Mouse (Mus musculus): ENCODE data around the gene Arl9. TPM values are rescaled to one million over a fixed set of nuclear protein-coding genes. Genes with fewer than 3 reads are reported as not detected.
A peak's percentile ranks its signal among the peaks of the same experiment; 100 is the strongest.
"Not testable (repeated sequence)": the region's sequence is repeated elsewhere in the genome, so short reads cannot be mapped to it uniquely, and the experiment has no call there.

Arl9 gene
- polyA plus RNA-seq, 1 experiment from 2014 or later, result 0.47 TPM

GRCm38 (mm10) chr5:76998416-76998815 is 5.4 kb upstream of the Arl9 start:
- 70% methylated on average over 5 of the region's 5 CpGs for WGBS
- DNase-seq (ENCODE audit: low spot score), result no peak
- Histone ChIP-seq H3K9ac (ENCODE audit: low read depth, low read length) (no peak overlapping the region), H3K27ac (ENCODE audit: low read depth, low read length) (no peak overlapping the region), H3K9me3 (ENCODE audit: control insufficient read depth, low read length) (no peaks in the 10 kb centered on the region; the same call in 1 of the 2 replicates), H3K4me2 (no peak overlapping the region), H3K4me3 (ENCODE audit: low read depth, low read length) (no peak overlapping the region), H3K4me1 (replicated peaks; ENCODE audit: control insufficient read depth, insufficient read depth, low read length) (no peaks in the 10 kb centered on the region), H3K36me3 (ENCODE audit: control insufficient read depth, insufficient read depth, low read length) (peaks cover 42% of the 10 kb centered on the region), H3K27me3 (replicated peaks; ENCODE audit: control insufficient read depth, insufficient read depth, low read length) (no peaks in the 10 kb centered on the region)
- ATAC-seq (replicated peaks; ENCODE audit: low FRiP score), result no peak

DNA sequence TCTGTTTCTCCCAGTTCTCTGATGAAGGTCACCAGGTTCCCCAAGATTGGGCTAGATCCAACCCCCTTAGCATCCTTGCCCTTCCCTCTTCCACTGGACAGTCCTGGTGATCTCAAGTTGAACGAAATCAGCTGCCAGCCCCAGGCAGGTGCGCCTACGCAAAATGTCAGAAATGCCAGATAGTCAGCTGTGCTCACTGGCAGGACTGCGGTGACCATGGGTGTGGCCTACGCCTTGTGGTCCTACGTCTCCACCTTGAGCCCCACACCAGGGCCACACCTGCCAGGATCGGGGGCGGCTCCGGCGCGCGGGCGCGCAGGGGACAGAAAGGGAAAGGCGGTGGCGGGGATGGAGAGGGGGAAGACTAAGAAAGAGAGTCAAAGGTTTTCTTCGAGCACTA is 2.7 kb upstream of the Arl9 start:
- ATAC-seq (replicated peaks; ENCODE audit: low FRiP score), result no peak
- Histone ChIP-seq H3K36me3 (ENCODE audit: control insufficient read depth, insufficient read depth, low read length) (peaks cover 29% of the 10 kb centered on the region), H3K9me3 (ENCODE audit: control insufficient read depth, low read length) (no peaks in the 10 kb centered on the region; the same call in 1 of the 2 replicates), H3K27ac (ENCODE audit: low read depth, low read length) (no peak overlapping the region), H3K4me3 (ENCODE audit: low read depth, low read length) (no peak overlapping the region), H3K27me3 (replicated peaks; ENCODE audit: control insufficient read depth, insufficient read depth, low read length) (no peaks in the 10 kb centered on the region), H3K4me1 (replicated peaks; ENCODE audit: control insufficient read depth, insufficient read depth, low read length) (no peaks in the 10 kb centered on the region), H3K9ac (ENCODE audit: low read depth, low read length) (no peak overlapping the region), H3K4me2 (no peak overlapping the region)
- WGBS, result 90% methylated on average over 17 of the region's 17 CpGs
- DNase-seq (ENCODE audit: low spot score), result no peak

- Histone ChIP-seq H3K36me3 (ENCODE audit: control insufficient read depth, insufficient read depth, low read length) (no peaks in the 10 kb centered on the region), H3K9ac (ENCODE audit: low read depth, low read length) (no peak overlapping the region), H3K27me3 (replicated peaks; ENCODE audit: control insufficient read depth, insufficient read depth, low read length) (no peaks in the 10 kb centered on the region), H3K4me2 (no peak overlapping the region), H3K4me3 (ENCODE audit: low read depth, low read length) (no peak overlapping the region), H3K27ac (ENCODE audit: low read depth, low read length) (0 out of 2 replicates have a peak overlapping the region, but pooled peaks have one; percentile 11), H3K9me3 (ENCODE audit: control insufficient read depth, low read length) (no peaks in the 10 kb centered on the region), H3K4me1 (replicated peaks; ENCODE audit: control insufficient read depth, insufficient read depth, low read length) (no peaks in the 10 kb centered on the region)
- DNase-seq (ENCODE audit: low spot score), result no peak
- ATAC-seq (replicated peaks; ENCODE audit: low FRiP score), result peak; percentile 60; the same call in 1 of the 2 replicates
- WGBS, result 78% methylated on average over 9 of the region's 9 CpGs
Measured at GRCm38 (mm10) chr5:77010352-77010751, 6.5 kb downstream of the Arl9 start.

DNA sequence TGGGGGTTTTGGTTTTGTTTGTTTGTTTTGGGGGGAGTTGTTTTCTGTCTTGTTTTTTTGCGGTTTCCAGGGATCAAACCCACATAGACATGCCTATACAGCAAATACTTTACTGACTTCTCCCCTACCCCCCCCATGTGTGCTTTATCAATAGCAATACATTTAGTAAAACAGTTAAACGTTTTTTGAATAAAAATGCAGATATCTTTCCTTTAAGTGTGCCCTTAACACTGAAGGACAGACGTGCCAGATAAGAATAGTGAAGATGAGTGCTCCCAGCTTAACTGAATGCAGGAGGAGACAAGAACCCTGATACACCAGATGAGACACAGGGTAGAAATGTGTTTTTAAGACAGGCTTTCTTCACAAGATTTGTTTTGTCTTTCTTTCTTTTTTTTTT is 7.2 kb downstream of the Arl9 start:
- Histone ChIP-seq H3K27me3 (replicated peaks; ENCODE audit: control insufficient read depth, insufficient read depth, low read length) (no peaks in the 10 kb centered on the region), H3K9me3 (ENCODE audit: control insufficient read depth, low read length) (no peaks in the 10 kb centered on the region), H3K4me1 (replicated peaks; ENCODE audit: control insufficient read depth, insufficient read depth, low read length) (no peaks in the 10 kb centered on the region), H3K9ac (ENCODE audit: low read depth, low read length) (no peak overlapping the region), H3K27ac (ENCODE audit: low read depth, low read length) (no peak overlapping the region), H3K4me2 (no peak overlapping the region), H3K36me3 (ENCODE audit: control insufficient read depth, insufficient read depth, low read length) (no peaks in the 10 kb centered on the region), H3K4me3 (ENCODE audit: low read depth, low read length) (no peak overlapping the region)
- 44% methylated on average over 3 of the region's 3 CpGs for WGBS
- ATAC-seq (replicated peaks; ENCODE audit: low FRiP score) (peak; percentile 72), DNase-seq (ENCODE audit: low spot score) (no peak)

- H3K4me1 ChIP-seq (replicated peaks; ENCODE audit: control insufficient read depth, insufficient read depth, low read length), result no peaks in the 10 kb centered on the region
- no peak overlapping the region for H3K4me2 ChIP-seq
- no peak for DNase-seq (ENCODE audit: low spot score)
- no peaks in the 10 kb centered on the region for H3K36me3 ChIP-seq (ENCODE audit: control insufficient read depth, insufficient read depth, low read length)
- ATAC-seq (replicated peaks; ENCODE audit: low FRiP score), result no peak
- no peaks in the 10 kb centered on the region for H3K9me3 ChIP-seq (ENCODE audit: control insufficient read depth, low read length)
- H3K27me3 ChIP-seq (replicated peaks; ENCODE audit: control insufficient read depth, insufficient read depth, low read length), result no peaks in the 10 kb centered on the region; the same call in 1 of the 2 replicates
- H3K27ac ChIP-seq (ENCODE audit: low read depth, low read length), result no peak overlapping the region
- no peak overlapping the region for H3K4me3 ChIP-seq (ENCODE audit: low read depth, low read length)
- H3K9ac ChIP-seq (ENCODE audit: low read depth, low read length), result no peak overlapping the region
- 73% methylated on average over 3 of the region's 3 CpGs for WGBS
Measured at GRCm38 (mm10) chr5:77013171-77013570, 9.3 kb downstream of the Arl9 start.

DNA sequence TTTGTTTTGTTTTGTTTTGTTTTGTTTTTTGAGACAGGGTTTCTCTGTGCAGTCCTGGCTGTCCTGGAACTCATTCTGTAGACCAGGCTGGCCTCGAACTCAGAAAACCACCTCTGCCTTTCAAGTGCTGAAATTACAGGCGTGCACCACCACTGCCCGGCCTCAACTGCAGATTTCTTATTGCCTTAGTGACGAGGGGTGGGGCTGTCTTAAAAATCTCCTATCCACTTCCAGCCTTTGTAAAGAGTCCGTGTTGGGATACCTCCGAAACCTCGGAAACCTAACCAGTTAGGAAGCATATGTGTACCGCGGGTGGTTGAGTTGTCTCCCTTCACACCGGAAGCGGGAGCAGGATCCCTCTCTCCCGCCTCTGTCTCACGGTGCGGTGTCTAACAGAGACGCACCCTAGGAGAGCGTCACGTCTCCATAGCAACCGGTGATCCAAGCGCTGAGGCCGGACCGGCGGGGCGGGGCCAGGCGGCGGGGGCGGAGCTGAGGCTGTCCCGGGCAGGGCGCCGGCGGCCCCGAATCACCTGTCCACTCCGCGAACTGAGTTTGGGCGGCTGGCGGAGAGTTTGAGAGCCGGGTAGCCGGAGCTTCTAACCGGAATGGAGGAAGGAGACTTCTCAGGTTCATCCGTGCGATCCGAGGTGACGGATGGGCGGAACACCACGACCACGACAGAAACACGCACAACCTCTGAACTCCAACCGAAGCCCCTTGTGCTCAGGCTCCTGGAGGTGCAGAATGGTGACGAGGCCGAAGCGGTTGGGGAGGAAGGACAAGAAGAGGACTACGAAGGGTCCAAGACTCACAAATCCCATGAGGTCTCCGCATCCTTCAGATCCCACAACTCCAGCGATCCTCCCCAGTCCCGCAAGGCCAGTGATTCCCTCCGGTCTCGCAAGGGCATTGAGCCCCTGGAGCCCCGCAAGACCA is 12.0 kb downstream of the Arl9 start, which contains the start of gene Thegl:
Gene Thegl (plus strand): TSS at position 480 of the 939 bp plus-strand sequence.
- ATAC-seq (replicated peaks; ENCODE audit: low FRiP score) (peak; percentile 96), DNase-seq (ENCODE audit: low spot score) (peak; percentile 87)
- WGBS, result 13% methylated on average over 57 of the region's 57 CpGs
- Histone ChIP-seq H3K9me3 (ENCODE audit: control insufficient read depth, low read length) (no peaks in the 10 kb centered on the region), H3K27ac (ENCODE audit: low read depth, low read length) (no peak within 1 kb of the TSS), H3K27me3 (replicated peaks; ENCODE audit: control insufficient read depth, insufficient read depth, low read length) (no peaks in the 10 kb centered on the region; the same call in 1 of the 2 replicates), H3K9ac (ENCODE audit: low read depth, low read length) (0 out of 2 replicates have a peak within 1 kb of the TSS, but pooled peaks have one; percentile 22), H3K4me3 (ENCODE audit: low read depth, low read length) (peak within 1 kb of the TSS; percentile 52), H3K4me1 (replicated peaks; ENCODE audit: control insufficient read depth, insufficient read depth, low read length) (no peaks in the 10 kb centered on the region), H3K36me3 (ENCODE audit: control insufficient read depth, insufficient read depth, low read length) (no peaks in the 10 kb centered on the region), H3K4me2 (peak within 1 kb of the TSS; percentile 84)

GRCm38 (mm10) chr5:77028034-77028433 is 24.2 kb downstream of the Arl9 start:
- Histone ChIP-seq H3K27me3 (replicated peaks; ENCODE audit: control insufficient read depth, insufficient read depth, low read length) (no peaks in the 10 kb centered on the region), H3K4me3 (ENCODE audit: low read depth, low read length) (no peak overlapping the region), H3K9ac (ENCODE audit: low read depth, low read length) (no peak overlapping the region), H3K27ac (ENCODE audit: low read depth, low read length) (no peak overlapping the region), H3K4me2 (no peak overlapping the region), H3K9me3 (ENCODE audit: control insufficient read depth, low read length) (peaks cover 4% of the 10 kb centered on the region; the same call in 1 of the 2 replicates), H3K4me1 (replicated peaks; ENCODE audit: control insufficient read depth, insufficient read depth, low read length) (peaks cover 4% of the 10 kb centered on the region), H3K36me3 (ENCODE audit: control insufficient read depth, insufficient read depth, low read length) (no peaks in the 10 kb centered on the region)
- peak; percentile 70 for ATAC-seq (replicated peaks; ENCODE audit: low FRiP score)
- 53% methylated on average over 3 of the region's 3 CpGs for WGBS
- no peak for DNase-seq (ENCODE audit: low spot score)

DNA sequence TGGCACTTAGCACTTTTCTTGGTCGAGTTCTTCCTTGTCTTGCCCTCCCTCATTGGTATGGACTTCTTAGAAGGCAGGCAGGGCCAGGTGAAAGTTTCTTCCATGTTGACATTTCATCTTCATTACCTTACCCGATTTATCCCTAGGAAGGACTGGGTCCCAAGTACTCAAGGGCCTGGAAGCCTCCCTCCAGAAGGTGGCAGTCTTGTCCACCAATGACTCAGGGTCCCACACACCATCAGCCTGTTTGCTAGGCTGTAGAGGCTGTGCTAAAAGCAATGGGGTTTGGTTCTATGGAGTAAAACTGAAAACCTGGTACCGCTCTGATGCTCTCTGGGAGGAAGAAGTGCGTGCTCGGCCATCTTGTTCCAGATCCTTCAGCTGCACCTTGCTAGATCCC is 25.9 kb downstream of the Arl9 start:
- H3K27me3 ChIP-seq (replicated peaks; ENCODE audit: control insufficient read depth, insufficient read depth, low read length), result no peaks in the 10 kb centered on the region
- ATAC-seq (replicated peaks; ENCODE audit: low FRiP score), result peak; percentile 63
- no peak overlapping the region for H3K4me3 ChIP-seq (ENCODE audit: low read depth, low read length)
- no peaks in the 10 kb centered on the region for H3K9me3 ChIP-seq (ENCODE audit: control insufficient read depth, low read length)
- H3K9ac ChIP-seq (ENCODE audit: low read depth, low read length), result no peak overlapping the region
- no peak for DNase-seq (ENCODE audit: low spot score)
- peaks cover 4% of the 10 kb centered on the region for H3K4me1 ChIP-seq (replicated peaks; ENCODE audit: control insufficient read depth, insufficient read depth, low read length)
- H3K4me2 ChIP-seq, result no peak overlapping the region
- WGBS, result 76% methylated on average over 5 of the region's 5 CpGs
- H3K36me3 ChIP-seq (ENCODE audit: control insufficient read depth, insufficient read depth, low read length), result no peaks in the 10 kb centered on the region
- no peak overlapping the region for H3K27ac ChIP-seq (ENCODE audit: low read depth, low read length)

GRCm38 (mm10) chr5:77035101-77035500 is 31.2 kb downstream of the Arl9 start:
- H3K9ac ChIP-seq (ENCODE audit: low read depth, low read length); DNase-seq (ENCODE audit: low spot score); ATAC-seq (replicated peaks; ENCODE audit: low FRiP score); H3K9me3 ChIP-seq (ENCODE audit: control insufficient read depth, low read length); H3K27ac ChIP-seq (ENCODE audit: low read depth, low read length); H3K4me1 ChIP-seq (replicated peaks; ENCODE audit: control insufficient read depth, insufficient read depth, low read length); H3K4me3 ChIP-seq (ENCODE audit: low read depth, low read length); H3K36me3 ChIP-seq (ENCODE audit: control insufficient read depth, insufficient read depth, low read length); H3K4me2 ChIP-seq; H3K27me3 ChIP-seq (replicated peaks; ENCODE audit: control insufficient read depth, insufficient read depth, low read length): not testable (repeated sequence)

Measured in liver, embryonic 11.5 days (tissue).